15 mouse cellular contexts compared by ENCODE assay signal in the genomic region with DNA sequence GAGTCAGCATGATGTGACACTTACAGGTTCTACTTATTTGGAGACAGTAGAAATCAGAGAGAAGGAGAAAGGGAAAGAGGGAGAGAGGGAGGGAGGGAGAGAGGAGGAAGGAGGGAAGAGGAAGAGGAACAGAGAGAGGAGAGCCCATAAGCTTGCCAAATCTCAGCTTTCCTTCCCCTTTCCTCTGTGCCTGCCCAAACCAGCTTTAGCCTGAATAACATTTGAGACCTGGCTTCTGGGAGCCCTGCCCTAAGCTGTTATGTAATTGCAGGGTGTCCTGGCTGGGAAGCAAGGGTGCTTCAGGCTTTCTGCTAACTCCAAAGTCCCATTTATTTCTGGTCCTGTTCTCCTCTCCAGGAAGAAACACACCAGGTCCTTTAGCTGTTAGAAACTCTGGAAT.
A peak's percentile ranks its signal among the peaks of the same experiment; 100 is the strongest.
DNase-seq lines count a peak whose midpoint lies in the region; ATAC-seq and TF ChIP-seq lines count a peak whose summit lies in the region.
"Had no signal": no experiment of that assay in that cellular context is flagged by ENCODE, and none has a peak within 500 bp of the region (broad histone marks: within the 10 kb centered on the region; RNA-seq: fewer than 3 reads in every experiment).

No protein-coding gene starts in this region.

- DNase-seq in heart, adult 9 months (ENCODE audit: low spot score in 2 of 2) = peak; percentile 35 to 49
- DNase-seq in heart, embryonic 10.5 days (ENCODE audit: low spot score) = no peak
- DNase-seq in spleen, adult 2 months (ENCODE audit: low read depth in 1 of 2, low spot score in 2 of 2) = no peak
- DNase-seq in spleen, adult 18-20 months = no peak
- no peak for DNase-seq in right cerebral cortex, postnatal 36 days (ENCODE audit: low spot score in 2 of 2)
- no peak for DNase-seq in forebrain, embryonic 11.5 days (ENCODE audit: low spot score)
- DNase-seq: cerebellum, postnatal 25 days; liver, embryonic 13.5 days; right cerebral cortex, postnatal 14 days had no signal

- H3K4me1 ChIP-seq in heart, embryonic 10.5 days = 0 out of 2 replicates have a peak, but pooled peaks cover 2% of the 10 kb centered on the region
- peaks cover 19% of the 10 kb centered on the region for H3K4me1 ChIP-seq in spleen, adult 2 months (ENCODE audit: control insufficient read depth, insufficient read depth, insufficient read length)
- no peaks in the 10 kb centered on the region; the same call in 1 of the 2 replicates for H3K4me1 ChIP-seq in forebrain, embryonic 11.5 days (replicated peaks; ENCODE audit: control insufficient read depth, insufficient read depth, low read length)
- H3K4me1 ChIP-seq: embryonic facial prominence, embryonic 12.5 days; liver, embryonic 13.5 days; stomach, embryonic 15.5 days had no signal

- TF ChIP-seq CTCF in spleen, adult 2 months (IDR thresholded peaks at IDR 0.05; ENCODE audit: extremely low read depth, insufficient read depth, insufficient read length, insufficient replicate concordance) = no peak

- H3K27ac ChIP-seq in heart, embryonic 10.5 days = no peak overlapping the region
- H3K27ac ChIP-seq in spleen, adult 2 months (ENCODE audit: insufficient read depth, low read length) = peak overlapping the region; percentile 24
- peak overlapping the region; percentile 32; the same call in 1 of the 2 replicates for H3K27ac ChIP-seq in macrophage
- no peak overlapping the region for H3K27ac ChIP-seq in forebrain, embryonic 11.5 days (ENCODE audit: low read depth, low read length)
- H3K27ac ChIP-seq: embryonic facial prominence, embryonic 12.5 days; kidney, postnatal 0 days; liver, embryonic 13.5 days; stomach, embryonic 15.5 days had no signal

- no peak for TF ChIP-seq POLR2A in spleen, adult 2 months (IDR thresholded peaks at IDR 0.05; ENCODE audit: low read depth, low read length)

- no peak overlapping the region for H3K4me2 ChIP-seq in forebrain, embryonic 11.5 days (ENCODE audit: low read depth, low read length, severe bottlenecking)
- H3K4me2 ChIP-seq: embryonic facial prominence, embryonic 12.5 days; liver, embryonic 13.5 days; stomach, embryonic 15.5 days had no signal

- H3K27me3 ChIP-seq in heart, embryonic 10.5 days (ENCODE audit: insufficient read depth, poor library complexity, severe bottlenecking) = 0 out of 2 replicates have a peak, but pooled peaks cover 5% of the 10 kb centered on the region
- H3K27me3 ChIP-seq in spleen, adult 2 months (ENCODE audit: control insufficient read depth, insufficient read depth, low read length) = no peaks in the 10 kb centered on the region
- H3K27me3 ChIP-seq in forebrain, embryonic 11.5 days (ENCODE audit: control insufficient read depth, insufficient read depth, low read length) = no peaks in the 10 kb centered on the region
- H3K27me3 ChIP-seq: embryonic facial prominence, embryonic 12.5 days; liver, embryonic 13.5 days; Patski; stomach, embryonic 15.5 days had no signal

- no peak overlapping the region for H3K4me3 ChIP-seq in heart, embryonic 10.5 days
- no peak overlapping the region for H3K4me3 ChIP-seq in spleen, adult 2 months (ENCODE audit: extremely low read depth, insufficient read depth, insufficient read length)
- H3K4me3 ChIP-seq in macrophage (ENCODE audit: inconsistent target) = no peak overlapping the region
- no peak overlapping the region for H3K4me3 ChIP-seq in forebrain, embryonic 11.5 days (ENCODE audit: low read depth, low read length)
- H3K4me3 ChIP-seq: embryonic facial prominence, embryonic 12.5 days; liver, embryonic 13.5 days; myocyte; stomach, embryonic 15.5 days had no signal

- no peak overlapping the region for H3K9ac ChIP-seq in forebrain, embryonic 11.5 days (ENCODE audit: low read length)
- H3K9ac ChIP-seq: embryonic facial prominence, embryonic 12.5 days; liver, embryonic 13.5 days; stomach, embryonic 15.5 days had no signal

- H3K79me2 ChIP-seq in macrophage (ENCODE audit: inconsistent target) = no peaks in the 10 kb centered on the region

- no peak for ATAC-seq in forebrain, embryonic 11.5 days (replicated peaks; ENCODE audit: low FRiP score)
- ATAC-seq: Patski had no signal

- no peaks in the 10 kb centered on the region for H3K9me3 ChIP-seq in heart, embryonic 10.5 days
- no peaks in the 10 kb centered on the region for H3K9me3 ChIP-seq in forebrain, embryonic 11.5 days (ENCODE audit: control insufficient read depth, low read length)
- H3K9me3 ChIP-seq: embryonic facial prominence, embryonic 12.5 days; liver, embryonic 13.5 days; stomach, embryonic 15.5 days had no signal

- no peaks in the 10 kb centered on the region for H3K36me3 ChIP-seq in heart, embryonic 10.5 days
- no peaks in the 10 kb centered on the region for H3K36me3 ChIP-seq in spleen, adult 2 months (ENCODE audit: control insufficient read depth, insufficient read depth, low read length)
- no peaks in the 10 kb centered on the region for H3K36me3 ChIP-seq in macrophage (ENCODE audit: inconsistent target)
- no peaks in the 10 kb centered on the region for H3K36me3 ChIP-seq in forebrain, embryonic 11.5 days (ENCODE audit: control insufficient read depth, insufficient read depth, low read length)
- H3K36me3 ChIP-seq: embryonic facial prominence, embryonic 12.5 days; liver, embryonic 13.5 days; stomach, embryonic 15.5 days had no signal

Comparison
In these comparisons a context has a peak if more than half of its experiments do, and no peak if none do; other contexts are left out.
1. DNase-seq: peak in heart, adult 9 months (2 of 2); none in heart, embryonic 10.5 days (single experiment), spleen, adult 2 months (0 of 2), spleen, adult 18-20 months (0 of 2), right cerebral cortex, postnatal 36 days (0 of 2) and forebrain, embryonic 11.5 days (single experiment).
2. H3K27ac ChIP-seq: peak in spleen, adult 2 months (single experiment) and macrophage (single experiment); none in heart, embryonic 10.5 days (single experiment) and forebrain, embryonic 11.5 days (single experiment).